Mouse (Mus musculus): ENCODE measurements around the gene Adora2b. TPM values are rescaled to one million over a fixed set of nuclear protein-coding genes. Genes with fewer than 3 reads are reported as not detected.

Adora2b gene
- polyA plus RNA-seq (2015; fragmentation: Nextera tagmentation; extraction: Ambion mirVana): 40.4 and 43.6 TPM in 2 replicates

- no peaks in the 10 kb centered on the region for H3K9me3 ChIP-seq (ENCODE audit: control insufficient read depth)
- H3K4me1 ChIP-seq (replicated peaks; ENCODE audit: control insufficient read depth, insufficient read depth, low read length): peaks cover 13% of the 10 kb centered on the region
- peak within 1 kb of the TSS; percentile 51 for H3K4me3 ChIP-seq (ENCODE audit: low read depth, low read length)
- 0% methylated on average over 58 of the region's 69 CpGs for WGBS
- TF ChIP-seq CTCF (IDR thresholded peaks at IDR 0.05; ENCODE audit: low read depth): no peak; the same call in 1 of the 2 replicates
- no peaks in the 10 kb centered on the region for H3K27me3 ChIP-seq (replicated peaks; ENCODE audit: control insufficient read depth, insufficient read depth, low read length)
- H3K9ac ChIP-seq (ENCODE audit: low read depth, low read length): peak within 1 kb of the TSS; percentile 50
- peak; percentile 77 for ATAC-seq
- peak within 1 kb of the TSS; percentile 52 for H3K27ac ChIP-seq (ENCODE audit: low read depth, low read length)
- no peaks in the 10 kb centered on the region for H3K36me3 ChIP-seq (ENCODE audit: control insufficient read depth, insufficient read depth)
- peak within 1 kb of the TSS; percentile 96 for H3K4me2 ChIP-seq (replicated peaks; ENCODE audit: low read depth)
Observed at GRCm38 (mm10) chr11:62248401-62249244, at the start of gene Adora2b. TSS of gene Adora2b (plus strand) at chr11:62248984.

GRCm38 (mm10) chr11:62200901-62201512 lies 47.8 kb upstream of the Adora2b start:
- Histone ChIP-seq H3K27me3 (replicated peaks; ENCODE audit: control insufficient read depth, insufficient read depth, low read length) (no peaks in the 10 kb centered on the region), H3K9me3 (ENCODE audit: control insufficient read depth) (no peaks in the 10 kb centered on the region), H3K27ac (ENCODE audit: low read depth, low read length) (no peak overlapping the region), H3K4me1 (replicated peaks; ENCODE audit: control insufficient read depth, insufficient read depth, low read length) (no peaks in the 10 kb centered on the region), H3K36me3 (ENCODE audit: control insufficient read depth, insufficient read depth) (no peaks in the 10 kb centered on the region), H3K4me3 (ENCODE audit: low read depth, low read length) (no peak overlapping the region), H3K4me2 (replicated peaks; ENCODE audit: low read depth) (no peak overlapping the region), H3K9ac (ENCODE audit: low read depth, low read length) (no peak overlapping the region)
- ATAC-seq: no peak
- no peak for TF ChIP-seq CTCF (IDR thresholded peaks at IDR 0.05; ENCODE audit: low read depth)
- WGBS: 65% methylated on average over 5 of the region's 5 CpGs

DNA sequence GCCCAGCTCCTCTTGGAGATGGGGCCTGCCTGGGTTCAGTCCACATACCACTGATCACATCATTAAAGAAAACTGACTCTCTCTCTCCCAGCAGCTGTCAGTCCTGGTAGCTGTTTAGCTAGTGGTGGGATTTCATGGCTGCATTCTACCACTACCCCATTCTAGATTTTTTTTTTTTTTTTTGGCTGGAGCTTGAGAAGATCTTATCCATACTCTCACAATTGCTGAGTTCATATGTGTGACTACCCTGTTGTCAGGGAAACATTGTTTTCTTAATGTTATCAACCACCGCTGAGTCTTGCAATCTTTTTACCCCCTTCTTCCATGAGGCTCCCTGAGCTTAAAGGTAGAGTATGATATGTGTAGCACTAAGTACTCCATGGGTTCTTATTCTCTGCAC lies 46.1 kb upstream of the Adora2b start:
- H3K4me2 ChIP-seq (replicated peaks; ENCODE audit: low read depth): no peak overlapping the region
- H3K9ac ChIP-seq (ENCODE audit: low read depth, low read length): no peak overlapping the region
- no peak for ATAC-seq
- H3K27me3 ChIP-seq (replicated peaks; ENCODE audit: control insufficient read depth, insufficient read depth, low read length): no peaks in the 10 kb centered on the region
- H3K36me3 ChIP-seq (ENCODE audit: control insufficient read depth, insufficient read depth): no peaks in the 10 kb centered on the region
- no peaks in the 10 kb centered on the region for H3K9me3 ChIP-seq (ENCODE audit: control insufficient read depth)
- no peak for TF ChIP-seq CTCF (IDR thresholded peaks at IDR 0.05; ENCODE audit: low read depth)
- no peaks in the 10 kb centered on the region for H3K4me1 ChIP-seq (replicated peaks; ENCODE audit: control insufficient read depth, insufficient read depth, low read length)
- WGBS: 67% methylated on average over 1 of the region's 1 CpGs
- no peak overlapping the region for H3K27ac ChIP-seq (ENCODE audit: low read depth, low read length)
- no peak overlapping the region for H3K4me3 ChIP-seq (ENCODE audit: low read depth, low read length)

DNA sequence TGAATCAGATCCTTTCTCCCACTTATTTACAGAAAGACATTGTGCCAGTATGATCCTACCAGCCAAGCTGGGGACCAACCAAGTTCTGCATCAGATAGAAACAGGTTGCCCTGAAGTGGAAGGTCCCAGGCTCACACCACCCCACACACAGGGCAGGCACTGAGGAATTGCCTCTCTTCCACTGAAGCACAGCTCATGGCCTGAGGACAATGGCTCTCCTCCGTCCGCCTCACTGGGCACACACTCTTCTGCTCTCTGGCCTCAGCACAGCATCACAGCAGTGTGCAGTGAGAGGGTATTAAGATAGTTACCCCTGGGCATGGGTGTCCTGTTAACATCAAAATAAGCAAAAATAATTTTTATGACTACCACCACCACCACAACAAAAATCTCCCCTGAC lies 39.7 kb upstream of the Adora2b start:
- ATAC-seq: no peak
- Histone ChIP-seq H3K4me2 (replicated peaks; ENCODE audit: low read depth) (no peak overlapping the region), H3K4me1 (replicated peaks; ENCODE audit: control insufficient read depth, insufficient read depth, low read length) (no peaks in the 10 kb centered on the region), H3K4me3 (ENCODE audit: low read depth, low read length) (no peak overlapping the region), H3K9ac (ENCODE audit: low read depth, low read length) (no peak overlapping the region), H3K27me3 (replicated peaks; ENCODE audit: control insufficient read depth, insufficient read depth, low read length) (no peaks in the 10 kb centered on the region), H3K27ac (ENCODE audit: low read depth, low read length) (no peak overlapping the region), H3K36me3 (ENCODE audit: control insufficient read depth, insufficient read depth) (no peaks in the 10 kb centered on the region), H3K9me3 (ENCODE audit: control insufficient read depth) (no peaks in the 10 kb centered on the region)
- TF ChIP-seq CTCF (IDR thresholded peaks at IDR 0.05; ENCODE audit: low read depth): no peak
- 95% methylated on average over 2 of the region's 2 CpGs for WGBS

DNA sequence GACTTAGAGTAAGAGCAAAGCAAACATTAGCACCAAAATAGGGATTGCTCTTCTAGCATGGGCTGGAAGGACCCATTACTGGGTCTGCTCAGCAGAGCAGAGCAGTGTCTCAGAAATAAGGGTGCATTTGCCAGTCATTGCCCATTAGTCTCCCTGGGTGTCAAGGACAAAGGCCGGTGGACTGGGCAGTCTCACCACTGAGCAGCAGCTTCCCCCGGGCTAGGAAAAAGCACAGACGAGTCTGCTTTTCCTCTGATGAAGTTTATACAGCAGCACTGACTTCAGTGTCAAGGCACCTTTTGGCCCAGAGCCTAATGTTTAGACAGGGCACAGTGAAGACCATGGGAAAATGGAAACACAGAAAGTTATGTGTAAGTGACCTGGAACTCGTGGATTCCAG lies 38.9 kb upstream of the Adora2b start:
- Histone ChIP-seq H3K4me3 (ENCODE audit: low read depth, low read length) (no peak overlapping the region), H3K27ac (ENCODE audit: low read depth, low read length) (no peak overlapping the region; the same call in 1 of the 2 replicates), H3K9ac (ENCODE audit: low read depth, low read length) (no peak overlapping the region), H3K4me2 (replicated peaks; ENCODE audit: low read depth) (no peak overlapping the region), H3K9me3 (ENCODE audit: control insufficient read depth) (no peaks in the 10 kb centered on the region), H3K36me3 (ENCODE audit: control insufficient read depth, insufficient read depth) (no peaks in the 10 kb centered on the region), H3K27me3 (replicated peaks; ENCODE audit: control insufficient read depth, insufficient read depth, low read length) (no peaks in the 10 kb centered on the region), H3K4me1 (replicated peaks; ENCODE audit: control insufficient read depth, insufficient read depth, low read length) (no peaks in the 10 kb centered on the region)
- ATAC-seq: no peak
- 60% methylated on average over 4 of the region's 4 CpGs for WGBS
- TF ChIP-seq CTCF (IDR thresholded peaks at IDR 0.05; ENCODE audit: low read depth): no peak

- Histone ChIP-seq H3K4me3 (ENCODE audit: low read depth, low read length) (no peak overlapping the region), H3K9me3 (ENCODE audit: control insufficient read depth) (no peaks in the 10 kb centered on the region), H3K27me3 (replicated peaks; ENCODE audit: control insufficient read depth, insufficient read depth, low read length) (no peaks in the 10 kb centered on the region), H3K36me3 (ENCODE audit: control insufficient read depth, insufficient read depth) (no peaks in the 10 kb centered on the region), H3K4me2 (replicated peaks; ENCODE audit: low read depth) (0 out of 2 replicates have a peak overlapping the region, but pooled peaks have one; percentile 32), H3K9ac (ENCODE audit: low read depth, low read length) (no peak overlapping the region), H3K27ac (ENCODE audit: low read depth, low read length) (peak overlapping the region; percentile 67; the same call in 1 of the 2 replicates), H3K4me1 (replicated peaks; ENCODE audit: control insufficient read depth, insufficient read depth, low read length) (0 out of 2 replicates have a peak, but pooled peaks cover 2% of the 10 kb centered on the region)
- ATAC-seq: peak; percentile 73
- TF ChIP-seq CTCF (IDR thresholded peaks at IDR 0.05; ENCODE audit: low read depth): no peak
- WGBS: 64% methylated on average over 12 of the region's 12 CpGs
Observed at GRCm38 (mm10) chr11:62213384-62213989, 35.3 kb upstream of the Adora2b start.
